Mouse (Mus musculus) MEL (cell line): ENCODE measurements around the gene E2f3. TPM values are rescaled to one million over a fixed set of nuclear protein-coding genes. Genes with fewer than 3 reads are reported as not detected.

Experiments used
- DNase-seq: peaks from one replicate; pipeline ENCODE4 v3.0.0; 2011; ENCODE audit warnings: low read depth, low spot score
- H3K27ac ChIP-seq: 2 replicates; pipeline ENCODE4 v1.5.1; 2012; ENCODE audit warnings: low read depth, mild to moderate bottlenecking, control low read depth, low read length, moderate library complexity; ENCODE audit not compliant: control insufficient read depth
- H3K27me3 ChIP-seq, 2 experiments: fragments of 150-350 bp in 1 of 2; sonication (generic) in 1 of 2; 2 replicates each; pipeline ENCODE4 v1.6.1; 2012; ENCODE audit warnings: low read length in 2 of 2, mild to moderate bottlenecking in 2 of 2, improper control_type of control experiment in 1 of 2, moderate library complexity in 1 of 2; ENCODE audit not compliant: insufficient read depth in 2 of 2, control insufficient read depth in 1 of 2
- H3K36me3 ChIP-seq, 2 experiments: 2 replicates each; pipeline ENCODE4 v1.6.1; 2012 to 2014; ENCODE audit warnings: low read length in 2 of 2, improper control_type of control experiment in 1 of 2, inconsistent platforms in 1 of 2, mild to moderate bottlenecking in 1 of 2; ENCODE audit not compliant: insufficient read depth in 2 of 2, control insufficient read depth in 1 of 2
- H3K4me1 ChIP-seq, 2 experiments: fragments of 150-350 bp in 1 of 2; sonication (generic) in 1 of 2; 2 replicates each; pipeline ENCODE4 v1.6.1; 2012; ENCODE audit warnings: low read length in 2 of 2, improper control_type of control experiment in 1 of 2, mild to moderate bottlenecking in 1 of 2; ENCODE audit not compliant: insufficient read depth in 2 of 2, control insufficient read depth in 1 of 2
- H3K4me3 ChIP-seq, 2 experiments: fragments of 150-350 bp in 1 of 2; sonication (generic) in 1 of 2; 2 replicates each; pipeline ENCODE4 v1.5.1; 2012; ENCODE audit warnings: low read depth in 2 of 2, low read length in 2 of 2, mild to moderate bottlenecking in 2 of 2, moderate library complexity in 2 of 2, control low read depth in 1 of 2, improper control_type of control experiment in 1 of 2; ENCODE audit not compliant: control insufficient read depth in 1 of 2, insufficient read depth in 1 of 2
- H3K79me2 ChIP-seq: 2 replicates; pipeline ENCODE4 v1.6.1; 2012; ENCODE audit warnings: mild to moderate bottlenecking, low read length, moderate library complexity; ENCODE audit not compliant: control insufficient read depth, poor library complexity, insufficient read depth
- H3K9ac ChIP-seq: 2 replicates; pipeline ENCODE4 v1.6.1; 2012; ENCODE audit warnings: low read depth, mild to moderate bottlenecking, control low read depth, low read length, moderate library complexity; ENCODE audit not compliant: control insufficient read depth, poor library complexity, severe bottlenecking
- H3K9me3 ChIP-seq: fragments of 150-350 bp; sonication (generic); replicated peaks from 2 replicates; pipeline ENCODE4 v1.6.1; 2012; ENCODE audit warnings: mild to moderate bottlenecking, low read length, improper control_type of control experiment, moderate library complexity; ENCODE audit not compliant: insufficient read depth
- CTCF ChIP-seq, 3 experiments: IDR thresholded peaks in 2 of 3; conservative IDR thresholded peaks in 1 of 3; 2 replicates each; pipeline ENCODE4 v1.5.1; 2011 to 2012; ENCODE audit warnings: low read length in 3 of 3, low read depth in 2 of 3, mild to moderate bottlenecking in 2 of 3, improper control_type of control experiment in 1 of 3, inconsistent platforms in 1 of 3, mixed read lengths in 1 of 3, moderate library complexity in 1 of 3; ENCODE audit not compliant: control insufficient read depth in 1 of 3, insufficient read depth in 1 of 3, poor library complexity in 1 of 3, severe bottlenecking in 1 of 3
- EP300 ChIP-seq, 2 experiments: IDR thresholded peaks; 2 replicates each; pipeline ENCODE4 v1.6.1; 2011; ENCODE audit warnings: improper control_type of control experiment in 2 of 2, low read length in 2 of 2, low read depth in 1 of 2, mild to moderate bottlenecking in 1 of 2
- MAZ ChIP-seq: IDR thresholded peaks from 2 replicates; pipeline ENCODE4 v1.6.1; 2012; ENCODE audit warnings: low read depth, mild to moderate bottlenecking, inconsistent platforms, low read length, improper control_type of control experiment
- MXI1 ChIP-seq: IDR thresholded peaks from 2 replicates; pipeline ENCODE4 v1.6.1; 2011; ENCODE audit warnings: mild to moderate bottlenecking, low read depth, low read length, improper control_type of control experiment
- MYC ChIP-seq: IDR thresholded peaks from 2 replicates; pipeline ENCODE4 v1.6.1; 2011; ENCODE audit warnings: low read depth, mild to moderate bottlenecking, low read length, improper control_type of control experiment, moderate library complexity
- NELFE ChIP-seq: IDR thresholded peaks from 2 replicates; pipeline ENCODE4 v1.6.1; 2011; ENCODE audit warnings: low read depth, low read length, improper control_type of control experiment
- POLR2A ChIP-seq, 2 experiments: IDR thresholded peaks; 2 replicates each; pipeline ENCODE4 v1.6.1; 2011 to 2012; ENCODE audit warnings: low read length in 2 of 2, mild to moderate bottlenecking in 2 of 2, control low read depth in 1 of 2, improper control_type of control experiment in 1 of 2, low read depth in 1 of 2, moderate library complexity in 1 of 2; ENCODE audit not compliant: control insufficient read depth in 1 of 2, insufficient read depth in 1 of 2, poor library complexity in 1 of 2
- RCOR1 ChIP-seq: IDR thresholded peaks from 2 replicates; pipeline ENCODE4 v1.6.1; 2012; ENCODE audit warnings: low read depth, mild to moderate bottlenecking, inconsistent platforms, low read length, improper control_type of control experiment
- SIN3A ChIP-seq: IDR thresholded peaks from 2 replicates; pipeline ENCODE4 v1.6.1; 2012; ENCODE audit warnings: low read length, improper control_type of control experiment, inconsistent platforms
- UBTF ChIP-seq: IDR thresholded peaks from 2 replicates; pipeline ENCODE4 v1.6.1; 2012; ENCODE audit warnings: low read depth, mild to moderate bottlenecking, inconsistent platforms, low read length, improper control_type of control experiment, moderate library complexity, borderline replicate concordance; ENCODE audit not compliant: insufficient read depth
- USF1 ChIP-seq: IDR thresholded peaks from 2 replicates; pipeline ENCODE4 v1.6.1; 2014; ENCODE audit warnings: low read depth, mild to moderate bottlenecking, inconsistent platforms, low read length, improper control_type of control experiment, moderate library complexity
- USF2 ChIP-seq, 2 experiments: IDR thresholded peaks; 2 replicates each; pipeline ENCODE4 v1.6.1; 2011 to 2012; ENCODE audit warnings: improper control_type of control experiment in 2 of 2, low read length in 2 of 2, borderline replicate concordance in 1 of 2, inconsistent platforms in 1 of 2, low read depth in 1 of 2, mild to moderate bottlenecking in 1 of 2; ENCODE audit not compliant: insufficient read depth in 1 of 2
- ZNF384 ChIP-seq: IDR thresholded peaks from 2 replicates; pipeline ENCODE4 v1.6.1; 2012; ENCODE audit warnings: low read depth, mild to moderate bottlenecking, inconsistent platforms, low read length, improper control_type of control experiment
- polyA plus RNA-seq, 2 experiments: library from polyadenylated mRNA; stranded (reverse) in 1 of 2; unstranded in 1 of 2; fragments of >175 nt in 1 of 2; fragments of >200 nt in 1 of 2; gene quantifications; 2 replicates each; pipeline versions ENCODE4 v1.2.1 to v1.2.4; 2012; ENCODE audit warnings: low replicate concordance in 2 of 2, low read depth in 1 of 2; ENCODE audit not compliant: insufficient read length in 2 of 2, insufficient read depth in 1 of 2, missing spikeins in 1 of 2
- total RNA-seq: library from RNA; depleted of rRNA; stranded (reverse); fragments of 300-350 nt; gene quantifications from 2 replicates; pipeline ENCODE4 v1.2.3, GENCODE M21; 2012

The E2f3 gene
- total and polyA plus RNA-seq, 3 experiments = 12.8 to 20.0 TPM; not detected in 1

DNA sequence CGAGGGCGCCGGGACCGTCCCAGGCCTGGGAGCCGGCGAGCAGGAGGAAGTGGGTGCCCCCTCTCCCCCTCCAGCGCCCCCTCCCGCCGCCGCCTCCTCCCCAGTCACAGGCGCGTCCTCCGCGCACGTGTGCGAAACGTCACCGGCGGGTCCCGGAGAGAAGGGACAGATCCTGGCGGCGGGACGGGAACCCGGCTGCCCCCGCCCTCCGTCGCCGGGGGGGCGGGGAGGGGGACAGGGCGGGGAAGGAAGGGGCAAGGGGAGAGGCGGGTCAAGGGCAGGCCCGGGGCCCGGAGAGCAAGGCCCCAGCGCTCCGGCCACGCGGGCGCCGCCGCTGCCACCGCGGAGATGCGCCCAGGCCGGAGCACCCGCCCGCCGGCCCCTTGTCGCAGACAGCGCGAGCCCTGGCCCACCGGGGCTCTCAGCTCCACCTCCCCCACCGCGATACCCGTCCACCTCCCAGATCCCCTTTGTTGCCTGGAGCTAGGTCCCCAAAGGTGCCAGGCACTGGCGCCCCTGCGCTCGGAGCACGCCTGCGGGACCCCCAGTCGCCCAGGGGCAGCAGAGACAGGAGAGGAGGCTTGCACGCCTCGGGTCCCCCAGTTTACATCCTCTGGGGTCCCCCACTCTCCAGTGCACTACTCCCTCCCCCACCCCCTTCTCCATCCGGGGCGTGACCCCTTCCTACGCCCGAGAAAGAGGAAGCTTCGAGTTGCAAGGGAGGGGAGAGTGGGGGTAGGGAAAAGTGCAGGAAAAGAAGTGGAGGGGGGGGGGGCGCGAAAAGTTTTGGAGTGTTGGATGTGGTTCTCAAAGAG is 1.4 kb downstream of the E2f3 start (continued):
- TF ChIP-seq UBTF (no peak), CTCF (IDR thresholded peaks at IDR 0.05 in 2 of 3, conservative IDR thresholded peaks at IDR 0.05 in 1 of 3; ENCODE audit: control insufficient read depth in 1 of 3, insufficient read depth in 1 of 3, low read depth in 2 of 3, low read length in 3 of 3, poor library complexity in 1 of 3, severe bottlenecking in 1 of 3) (no peak; a peak in 1 of 6 replicates), MXI1 (peak; percentile 88)

DNA sequence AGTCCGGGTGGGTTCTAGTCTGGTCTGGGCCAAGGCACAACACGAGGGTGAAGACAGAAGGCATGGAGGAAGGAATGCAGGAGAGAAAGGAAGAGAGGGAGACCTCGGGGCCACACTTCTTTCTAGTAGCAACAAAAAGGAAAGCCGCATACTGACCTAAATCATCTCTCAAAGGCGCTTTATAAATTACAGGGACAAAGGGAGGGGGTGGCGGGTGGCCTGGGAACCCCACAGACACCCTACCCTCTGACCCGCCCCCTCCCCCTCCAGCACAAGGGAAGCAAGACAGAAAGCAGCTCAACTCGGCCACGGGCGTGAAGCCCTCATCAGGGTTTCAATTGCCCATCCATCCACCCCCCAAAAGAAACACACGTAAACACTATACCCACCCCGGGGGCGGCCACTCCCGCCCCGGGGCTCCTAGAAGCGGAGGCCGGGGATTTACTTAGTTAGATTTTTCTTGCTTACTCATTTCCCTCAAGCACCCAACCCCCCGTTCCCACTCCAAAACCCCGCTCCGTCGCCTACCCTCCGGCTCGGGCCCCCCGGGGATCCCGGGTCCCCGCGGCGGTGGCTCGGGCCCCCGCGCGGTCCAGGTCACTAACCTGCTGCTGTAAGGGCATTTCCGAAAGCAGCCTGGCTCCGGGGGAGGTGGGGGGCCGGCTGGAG is 2.2 kb downstream of the E2f3 start:
- H3K4me3 ChIP-seq = peak overlapping the region; percentile 54 to 96
- H3K9me3 ChIP-seq = no peaks in the 10 kb centered on the region
- peaks cover 65% of the 10 kb centered on the region for H3K79me2 ChIP-seq
- DNase-seq = peak; percentile 56
- TF ChIP-seq UBTF = 0 out of 2 replicates have a peak, but pooled peaks have one; percentile 8
- TF ChIP-seq NELFE = 0 out of 2 replicates have a peak, but pooled peaks have one; percentile 4
- TF ChIP-seq MAZ = no peak
- TF ChIP-seq EP300 (IDR thresholded peaks at IDR 0.05; ENCODE audit: low read depth in 1 of 2, low read length in 2 of 2) = no peak
- no peak for TF ChIP-seq ZNF384
- no peak for TF ChIP-seq USF2 (IDR thresholded peaks at IDR 0.05; ENCODE audit: borderline replicate concordance in 1 of 2, insufficient read depth in 1 of 2, low read depth in 1 of 2, low read length in 2 of 2)
- no peak for TF ChIP-seq CTCF (IDR thresholded peaks at IDR 0.05 in 2 of 3, conservative IDR thresholded peaks at IDR 0.05 in 1 of 3; ENCODE audit: control insufficient read depth in 1 of 3, insufficient read depth in 1 of 3, low read depth in 2 of 3, low read length in 3 of 3, poor library complexity in 1 of 3, severe bottlenecking in 1 of 3)
- no peak for TF ChIP-seq RCOR1
- no peak for TF ChIP-seq MYC
- TF ChIP-seq USF1 = no peak
- TF ChIP-seq POLR2A (IDR thresholded peaks at IDR 0.05; ENCODE audit: control insufficient read depth in 1 of 2, insufficient read depth in 1 of 2, low read depth in 1 of 2, low read length in 2 of 2, poor library complexity in 1 of 2) = no peak; a peak in 1 of 4 replicates
- H3K4me1 ChIP-seq = peaks cover 20 to 29% of the 10 kb centered on the region in 2 experiments
- H3K9ac ChIP-seq = peak overlapping the region; percentile 100
- H3K27ac ChIP-seq = peak overlapping the region; percentile 63
- peaks cover 0 to 33% of the 10 kb centered on the region in 2 experiments for H3K36me3 ChIP-seq
- H3K27me3 ChIP-seq = no peaks in the 10 kb centered on the region

DNA sequence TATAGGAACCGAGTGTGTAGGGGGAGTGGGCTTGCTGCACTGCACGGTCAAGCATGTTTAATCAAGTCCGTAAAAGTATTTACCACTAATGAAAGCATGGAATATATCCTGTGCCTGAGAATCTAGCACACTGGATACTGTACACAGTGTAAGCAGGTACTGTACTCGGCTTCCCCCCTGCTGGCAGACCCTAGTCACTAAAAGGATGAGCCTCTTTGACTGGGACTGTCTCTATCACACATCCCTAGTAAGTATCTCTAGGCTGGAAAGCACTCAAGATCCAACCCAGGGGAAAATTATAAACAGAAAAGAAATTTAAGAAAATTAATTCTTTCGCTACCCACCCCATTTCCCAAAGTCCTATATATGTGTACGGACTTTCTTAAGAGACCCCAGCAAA is 2.8 kb downstream of the E2f3 start:
- Histone ChIP-seq H3K36me3 (peaks cover 0 to 33% of the 10 kb centered on the region in 2 experiments), H3K9me3 (no peaks in the 10 kb centered on the region), H3K9ac (peak overlapping the region; percentile 100), H3K27me3 (no peaks in the 10 kb centered on the region), H3K4me1 (peaks cover 20 to 31% of the 10 kb centered on the region in 2 experiments), H3K79me2 (peaks cover 71% of the 10 kb centered on the region), H3K4me3 (peak overlapping the region; percentile 54 to 96), H3K27ac (peak overlapping the region; percentile 63)
- DNase-seq = peak; percentile 75
- no peak for TF ChIP-seq RCOR1
- peak in 2 of 3 experiments; percentile 32 to 46; a peak in 3 of 6 replicates for TF ChIP-seq CTCF (IDR thresholded peaks at IDR 0.05 in 2 of 3, conservative IDR thresholded peaks at IDR 0.05 in 1 of 3; ENCODE audit: control insufficient read depth in 1 of 3, insufficient read depth in 1 of 3, low read depth in 2 of 3, low read length in 3 of 3, poor library complexity in 1 of 3, severe bottlenecking in 1 of 3)
- peak; percentile 30; the same call in 1 of the 2 replicates for TF ChIP-seq SIN3A
